Mouse (Mus musculus) midbrain, embryonic 10.5 days (tissue): ENCODE measurements around the gene Sardh. TPM values are rescaled to one million over a fixed set of nuclear protein-coding genes. Genes with fewer than 3 reads are reported as not detected.
A peak's percentile ranks its signal among the peaks of the same experiment; 100 is the strongest.

ENCODE experiments used
- DNase-seq: peaks from one replicate; pipeline ENCODE4 v3.0.0-alpha.2; 2017; ENCODE audit warnings: low spot score
- H3K27ac ChIP-seq: fragments of 300-500 bp; sonication (generic); replicated peaks from 2 replicates; pipeline ENCODE4 v1.5.1; 2016; ENCODE audit warnings: mild to moderate bottlenecking
- H3K27me3 ChIP-seq: fragments of 300-500 bp; sonication (generic); 2 replicates; pipeline ENCODE4 v1.6.1; 2016; ENCODE audit warnings: low read depth, mild to moderate bottlenecking; ENCODE audit not compliant: poor library complexity, severe bottlenecking
- H3K36me3 ChIP-seq: fragments of 300-500 bp; sonication (generic); 2 replicates; pipeline ENCODE4 v1.6.1; 2016; ENCODE audit warnings: mild to moderate bottlenecking, moderate library complexity
- H3K4me1 ChIP-seq: fragments of 300-500 bp; sonication (generic); 2 replicates; pipeline ENCODE4 v1.6.1; 2016
- H3K4me3 ChIP-seq: fragments of 300-500 bp; sonication (generic); 2 replicates; pipeline ENCODE4 v1.5.1; 2016; ENCODE audit warnings: mild to moderate bottlenecking, moderate library complexity
- H3K9me3 ChIP-seq: fragments of 300-500 bp; sonication (generic); replicated peaks from 2 replicates; pipeline ENCODE4 v1.6.1; 2016; ENCODE audit warnings: mild to moderate bottlenecking
- WGBS: fragments of 180-500 bp; shearing (Covaris S2); methylation state at CpG from one replicate; pipeline ENCODE4 v1.1.7; 2016; 5-methylcytosine and 5-hydroxymethylcytosine counted together
- polyA plus RNA-seq: library from polyadenylated mRNA; unstranded; fragments of >200 nt; fragmentation: Nextera tagmentation; extraction: Ambion mirVana; gene quantifications from 2 replicates; pipeline ENCODE4 v1.2.1, GENCODE M21; 2016

The Sardh gene
- polyA plus RNA-seq, 1 experiment from 2014 or later, result 1.0 TPM

DNA sequence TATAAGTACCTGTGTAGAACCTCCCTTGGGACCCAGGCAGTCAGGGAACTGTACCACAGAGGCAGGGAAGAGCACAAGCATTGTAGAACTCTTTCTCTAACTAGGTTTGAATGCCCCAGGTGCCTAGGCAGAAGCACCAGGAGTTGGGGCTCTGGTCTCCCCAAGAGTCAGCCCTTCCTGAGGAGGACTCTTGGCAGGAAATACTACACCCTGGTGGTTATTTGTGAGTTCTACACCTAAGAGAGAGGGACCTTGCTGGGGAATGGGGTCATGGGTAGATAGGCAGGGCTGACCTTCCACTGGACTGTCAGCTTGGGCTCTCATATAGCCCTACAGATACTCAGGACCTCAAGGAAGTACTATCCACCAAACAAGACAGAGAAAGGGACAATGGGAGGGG is 3.3 kb upstream of the Sardh start:
- Histone ChIP-seq H3K9me3 (no peaks in the 10 kb centered on the region), H3K4me3 (no peak overlapping the region), H3K36me3 (no peaks in the 10 kb centered on the region), H3K27me3 (no peaks in the 10 kb centered on the region), H3K4me1 (peaks cover 12% of the 10 kb centered on the region; the same call in 1 of the 2 replicates), H3K27ac (no peak overlapping the region)
- DNase-seq, result no peak

GRCm38 (mm10) chr2:27247487-27247863 is 662 bp downstream of the Sardh start:
- no peak overlapping the region for H3K27ac ChIP-seq
- H3K4me3 ChIP-seq, result no peak overlapping the region
- peaks cover 20% of the 10 kb centered on the region for H3K4me1 ChIP-seq
- H3K27me3 ChIP-seq, result no peaks in the 10 kb centered on the region
- no peak for DNase-seq
- no peaks in the 10 kb centered on the region for H3K9me3 ChIP-seq
- WGBS, result 73% methylated on average over 2 of the region's 2 CpGs
- no peaks in the 10 kb centered on the region for H3K36me3 ChIP-seq

- Histone ChIP-seq H3K4me3 (no peak overlapping the region), H3K27me3 (no peaks in the 10 kb centered on the region), H3K4me1 (peaks cover 20% of the 10 kb centered on the region), H3K9me3 (no peaks in the 10 kb centered on the region), H3K27ac (no peak overlapping the region), H3K36me3 (no peaks in the 10 kb centered on the region)
- no peak for DNase-seq
- 60% methylated on average over 7 of the region's 7 CpGs for WGBS
Measured at GRCm38 (mm10) chr2:27246712-27247486, 1.2 kb downstream of the Sardh start.

DNA sequence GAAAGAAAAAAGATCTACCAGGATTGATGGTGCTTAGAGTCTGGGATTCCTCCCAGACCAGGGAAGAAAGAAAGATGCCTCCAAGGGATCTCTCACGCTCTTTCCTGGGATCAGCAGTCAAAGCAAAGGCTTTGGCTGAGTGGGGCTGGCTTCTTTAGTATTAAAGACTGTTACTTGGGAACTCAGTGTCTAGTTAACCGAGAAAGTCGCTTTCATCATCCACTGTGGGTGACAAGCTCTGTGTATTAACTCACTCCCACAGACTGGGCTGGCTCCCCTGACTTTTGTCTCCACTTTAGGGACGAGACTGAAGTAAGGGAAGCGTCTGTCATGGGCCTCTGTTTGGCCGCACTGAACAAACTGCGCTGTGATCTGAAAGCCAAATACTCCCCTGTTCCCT is 2.2 kb downstream of the Sardh start:
- no peak for DNase-seq
- WGBS, result 71% methylated on average over 7 of the region's 7 CpGs
- Histone ChIP-seq H3K9me3 (no peaks in the 10 kb centered on the region), H3K4me1 (peaks cover 20% of the 10 kb centered on the region), H3K36me3 (no peaks in the 10 kb centered on the region), H3K27me3 (no peaks in the 10 kb centered on the region), H3K27ac (no peak overlapping the region), H3K4me3 (no peak overlapping the region)

GRCm38 (mm10) chr2:27237342-27237741 is 10.8 kb downstream of the Sardh start:
- Histone ChIP-seq H3K4me1 (peaks cover 3% of the 10 kb centered on the region; the same call in 1 of the 2 replicates), H3K27me3 (peaks cover 10% of the 10 kb centered on the region), H3K9me3 (no peaks in the 10 kb centered on the region), H3K27ac (no peak overlapping the region), H3K4me3 (no peak overlapping the region), H3K36me3 (no peaks in the 10 kb centered on the region)
- 21% methylated on average over 4 of the region's 4 CpGs for WGBS
- DNase-seq, result peak; percentile 62

DNA sequence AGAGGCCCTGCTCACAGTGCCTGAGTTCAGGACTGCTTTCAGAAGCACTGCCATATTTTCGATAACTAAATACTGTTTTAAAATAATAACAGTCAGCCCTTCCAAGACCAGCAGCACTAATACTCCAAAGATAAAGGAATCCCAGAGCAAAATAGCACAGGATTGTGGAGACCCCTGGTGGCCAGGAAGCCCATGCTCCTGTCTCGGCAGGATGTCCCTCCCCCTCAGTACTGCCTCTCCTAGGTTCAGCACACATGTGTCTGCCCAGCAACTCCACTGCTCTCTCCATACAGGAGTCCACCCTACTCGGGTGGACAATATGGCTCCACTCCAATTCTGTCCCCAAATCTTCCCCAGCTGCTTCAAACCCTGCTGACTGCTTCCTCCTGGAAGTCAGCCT is 12.4 kb downstream of the Sardh start:
- DNase-seq, result peak; percentile 54
- Histone ChIP-seq H3K27me3 (peaks cover 10% of the 10 kb centered on the region), H3K36me3 (no peaks in the 10 kb centered on the region), H3K27ac (no peak overlapping the region), H3K9me3 (no peaks in the 10 kb centered on the region), H3K4me1 (peaks cover 7% of the 10 kb centered on the region; the same call in 1 of the 2 replicates), H3K4me3 (no peak overlapping the region)
- 20% methylated on average over 3 of the region's 3 CpGs for WGBS

- H3K4me1 ChIP-seq, result peaks cover 7% of the 10 kb centered on the region; the same call in 1 of the 2 replicates
- no peaks in the 10 kb centered on the region for H3K9me3 ChIP-seq
- no peak for DNase-seq
- peak overlapping the region; percentile 39 for H3K27ac ChIP-seq
- peaks cover 10% of the 10 kb centered on the region for H3K27me3 ChIP-seq
- 34% methylated on average over 7 of the region's 7 CpGs for WGBS
- no peak overlapping the region for H3K4me3 ChIP-seq
- no peaks in the 10 kb centered on the region for H3K36me3 ChIP-seq
Measured at GRCm38 (mm10) chr2:27232376-27232775, 15.8 kb downstream of the Sardh start.

- no peaks in the 10 kb centered on the region for H3K36me3 ChIP-seq
- no peak overlapping the region for H3K27ac ChIP-seq
- H3K4me3 ChIP-seq, result no peak overlapping the region
- WGBS, result 94% methylated on average over 2 of the region's 2 CpGs
- peaks cover 15% of the 10 kb centered on the region for H3K4me1 ChIP-seq
- no peaks in the 10 kb centered on the region for H3K27me3 ChIP-seq
- no peak for DNase-seq
- H3K9me3 ChIP-seq, result no peaks in the 10 kb centered on the region
Measured at GRCm38 (mm10) chr2:27229481-27230105, 18.5 kb downstream of the Sardh start.

- 83% methylated on average over 5 of the region's 5 CpGs for WGBS
- no peak for DNase-seq
- peaks cover 15% of the 10 kb centered on the region for H3K4me1 ChIP-seq
- H3K4me3 ChIP-seq, result no peak overlapping the region
- no peaks in the 10 kb centered on the region for H3K27me3 ChIP-seq
- H3K27ac ChIP-seq, result no peak overlapping the region
- no peaks in the 10 kb centered on the region for H3K36me3 ChIP-seq
- H3K9me3 ChIP-seq, result no peaks in the 10 kb centered on the region
Measured at GRCm38 (mm10) chr2:27228809-27229480, 19.2 kb downstream of the Sardh start.

GRCm38 (mm10) chr2:27226572-27226971 is 21.6 kb downstream of the Sardh start:
- Histone ChIP-seq H3K4me1 (peaks cover 8% of the 10 kb centered on the region), H3K4me3 (no peak overlapping the region), H3K27ac (no peak overlapping the region), H3K27me3 (no peaks in the 10 kb centered on the region), H3K36me3 (no peaks in the 10 kb centered on the region), H3K9me3 (no peaks in the 10 kb centered on the region)
- no peak for DNase-seq
- WGBS, result 72% methylated on average over 7 of the region's 7 CpGs

DNA sequence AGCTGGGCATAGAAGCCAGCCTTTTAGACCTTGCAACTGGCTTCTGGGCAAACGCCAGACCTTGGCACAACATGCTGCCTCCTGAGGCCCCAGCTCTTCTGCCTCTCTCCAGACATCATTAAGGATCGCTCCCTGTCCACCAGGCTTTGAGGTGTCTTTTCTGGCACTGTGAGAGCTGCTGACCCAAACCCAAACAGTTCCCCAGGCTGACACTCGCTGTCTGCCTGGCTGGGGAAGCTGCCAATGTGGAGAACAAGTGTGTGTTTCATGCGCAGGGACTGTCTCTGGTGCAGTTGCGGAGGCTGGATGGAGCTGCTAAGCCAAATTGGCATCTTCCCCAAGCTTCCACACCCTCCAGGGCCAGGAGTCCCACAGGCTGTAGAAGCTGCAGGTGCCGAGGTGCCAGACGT is 25.1 kb downstream of the Sardh start:
- 92% methylated on average over 7 of the region's 7 CpGs for WGBS
- Histone ChIP-seq H3K4me1 (peaks cover 8% of the 10 kb centered on the region), H3K36me3 (no peaks in the 10 kb centered on the region), H3K4me3 (no peak overlapping the region), H3K27ac (no peak overlapping the region), H3K27me3 (no peaks in the 10 kb centered on the region), H3K9me3 (no peaks in the 10 kb centered on the region)
- no peak for DNase-seq

DNA sequence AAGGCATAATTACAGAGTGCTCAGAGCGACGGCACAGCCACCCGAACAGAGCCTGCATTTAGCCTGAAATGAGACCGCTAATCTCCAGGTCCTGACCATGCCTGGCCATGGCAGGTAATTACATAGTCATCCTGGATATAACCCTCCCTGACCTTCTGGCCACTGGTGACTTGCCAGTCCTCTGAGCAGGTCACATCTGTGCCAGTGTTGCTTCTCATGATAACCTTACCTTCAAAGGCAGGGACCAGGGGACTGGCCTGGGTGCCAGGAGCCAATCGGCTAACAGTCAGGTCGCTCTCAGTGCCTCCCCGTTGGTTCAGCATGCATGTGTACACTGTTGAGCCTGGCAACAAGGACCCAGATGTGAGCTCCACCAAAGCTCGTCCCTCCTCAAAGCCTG is 29.6 kb downstream of the Sardh start:
- no peaks in the 10 kb centered on the region for H3K36me3 ChIP-seq
- no peak overlapping the region for H3K27ac ChIP-seq
- DNase-seq, result no peak
- no peaks in the 10 kb centered on the region for H3K9me3 ChIP-seq
- WGBS, result 90% methylated on average over 8 of the region's 8 CpGs
- no peaks in the 10 kb centered on the region for H3K4me1 ChIP-seq
- no peaks in the 10 kb centered on the region for H3K27me3 ChIP-seq
- H3K4me3 ChIP-seq, result no peak overlapping the region

DNA sequence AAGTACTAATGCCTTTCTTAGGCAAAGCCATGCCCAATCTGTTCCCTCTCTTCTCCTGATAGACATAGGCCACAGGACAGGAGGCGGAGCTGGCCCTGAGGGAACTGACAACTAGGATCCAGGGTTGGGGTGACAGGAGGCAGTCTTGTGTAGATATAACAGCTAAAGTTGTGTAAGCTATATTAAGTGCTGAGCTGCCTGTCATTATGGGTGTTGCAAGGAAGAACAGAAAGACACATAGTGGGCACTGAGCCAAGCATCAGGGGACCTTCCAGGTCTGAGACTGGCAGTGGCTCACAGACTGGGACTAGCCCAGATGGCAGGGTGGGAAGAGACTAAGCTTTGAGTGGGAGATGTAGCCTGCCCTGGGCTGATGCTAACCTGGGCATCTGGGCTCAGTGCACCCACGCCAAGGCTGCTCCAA is 30.0 kb downstream of the Sardh start:
- Histone ChIP-seq H3K36me3 (no peaks in the 10 kb centered on the region), H3K27ac (no peak overlapping the region), H3K4me3 (no peak overlapping the region), H3K9me3 (no peaks in the 10 kb centered on the region), H3K27me3 (no peaks in the 10 kb centered on the region), H3K4me1 (no peaks in the 10 kb centered on the region)
- WGBS, result 83% methylated on average over 2 of the region's 2 CpGs
- DNase-seq, result no peak
